Mouse (Mus musculus) heart, adult 8-10 months (tissue): ENCODE measurements around the gene Tbc1d8. TPM values are rescaled to one million over a fixed set of nuclear protein-coding genes. Genes with fewer than 3 reads are reported as not detected.

Experiments
- total RNA-seq, 4 experiments: library from RNA; stranded (reverse); gene quantifications; 2 replicates each; pipeline ENCODE4 v1.2.4; 2022

Gene Tbc1d8
- total RNA-seq, 4 experiments from 2014 or later = 5.6 to 8.9 (median 5.8) TPM

Other genes with a start within 250 kb of the Tbc1d8 start
- gene Rpl31, start 110.9 kb downstream of the Tbc1d8 start, total RNA-seq = 100 to 1,000 TPM; 470 to 601 (median 547) TPM
- 10 to 100 TPM; 13.3 to 15.1 (median 14.3) TPM for gene Cnot11, start 56.2 kb upstream of the Tbc1d8 start, total RNA-seq
- gene Rnf149, start 98.7 kb upstream of the Tbc1d8 start, total RNA-seq = 1 to 10 TPM; 6.2 to 9.5 (median 7.8) TPM
- gene Creg2, start 172.7 kb upstream of the Tbc1d8 start, total RNA-seq = under 1 TPM in 2 of 4 experiments, not detected in 2; 0.03 to 0.05 TPM
- under 1 TPM; 0.16 to 0.23 (median 0.19) TPM for gene Rfx8, start 242.2 kb upstream of the Tbc1d8 start, total RNA-seq